Mouse (Mus musculus) heart, adult 2 months (tissue): ENCODE measurements at regions not wholly inside any gene's neighbourhood (a gene's known extent, or its start where the extent isn't known, plus 50 kb on each side); places are given as distances from the start of the nearest gene placed in this dataset.
A peak's percentile ranks its signal among the peaks of the same experiment; 100 is the strongest.

Source experiments
- DNase-seq, 2 experiments: peaks; one replicate each; pipeline ENCODE4 v3.0.0; 2021
- H3K27ac ChIP-seq: fragments of 200-600 bp; 2 replicates; pipeline ENCODE4 v1.8.1; 2022
- H3K27me3 ChIP-seq: fragments of 200-500 bp; 2 replicates; pipeline ENCODE4 v1.6.1; 2012; ENCODE audit warnings: mild to moderate bottlenecking, low read length, inconsistent platforms, mixed read lengths; ENCODE audit not compliant: control insufficient read depth, insufficient read depth
- H3K36me3 ChIP-seq: fragments of 200-500 bp; 2 replicates; pipeline ENCODE4 v1.6.1; 2012; ENCODE audit warnings: low read length, inconsistent platforms; ENCODE audit not compliant: control insufficient read depth, insufficient read depth
- H3K4me1 ChIP-seq: fragments of 200-500 bp; 2 replicates; pipeline ENCODE4 v1.6.1; 2011; ENCODE audit warnings: low read length; ENCODE audit not compliant: control insufficient read depth, insufficient read depth
- H3K4me3 ChIP-seq: fragments of 200-600 bp; 2 replicates; pipeline ENCODE4 v1.8.1; 2022
- H3K79me2 ChIP-seq: fragments of 200-500 bp; replicated peaks from 2 replicates; pipeline ENCODE4 v1.6.1; 2012; ENCODE audit warnings: mild to moderate bottlenecking, inconsistent platforms, low read length, moderate library complexity, mixed read lengths; ENCODE audit not compliant: control insufficient read depth, insufficient read depth
- H3K9ac ChIP-seq: fragments of 200-500 bp; 2 replicates; pipeline ENCODE4 v1.6.1; 2012; ENCODE audit warnings: low read depth, mild to moderate bottlenecking, control low read depth, inconsistent platforms, low read length, mixed read lengths
- CTCF ChIP-seq: fragments of 200-600 bp; IDR thresholded peaks from 2 replicates; pipeline ENCODE4 v1.8.1; 2022; ENCODE audit warnings: antibody characterized with exemption, mild to moderate bottlenecking, moderate library complexity
- EP300 ChIP-seq: fragments of 200-500 bp; IDR thresholded peaks from 2 replicates; pipeline ENCODE4 v1.6.1; 2011; ENCODE audit warnings: low read depth, low read length, control low read depth; ENCODE audit not compliant: insufficient read depth
- POLR2A ChIP-seq: fragments of 200-500 bp; IDR thresholded peaks from 2 replicates; pipeline ENCODE4 v1.6.1; 2011; ENCODE audit warnings: mild to moderate bottlenecking, low read depth, low read length, control low read depth; ENCODE audit not compliant: insufficient read depth
- WGBS: fragments of 180-500 bp; shearing (Covaris S2); methylation state at CpG from one replicate; pipeline ENCODE4 v1.1.7; 2018; 5-methylcytosine and 5-hydroxymethylcytosine counted together
- intact Hi-C: fragments of 180-260 bp; cut with DNase I; formaldehyde crosslinking; loops from one replicate; pipeline ENCODE4 v1.15.1; 2025

DNA sequence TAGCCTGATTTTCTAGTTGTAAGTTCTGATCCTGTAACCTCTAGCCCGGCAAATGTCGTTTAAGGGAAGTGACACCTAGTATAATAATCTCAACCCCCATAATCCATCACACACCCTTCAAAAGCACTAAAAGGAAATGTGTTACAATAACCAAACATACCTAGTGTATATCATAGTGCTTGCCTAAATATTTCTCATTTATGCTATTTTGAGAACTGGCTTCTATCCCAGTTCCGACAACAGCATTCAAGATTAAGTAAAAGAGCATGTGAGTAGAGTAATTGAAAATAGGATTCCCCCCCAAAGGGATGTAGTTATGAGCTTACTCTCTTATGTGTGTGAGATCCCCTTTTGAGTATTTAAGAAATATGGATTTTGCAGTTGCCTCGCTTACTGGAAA lies 165.1 kb upstream of the Egflam start:
- Histone ChIP-seq H3K79me2 (no peaks in the 10 kb centered on the region), H3K36me3 (no peaks in the 10 kb centered on the region), H3K27me3 (no peaks in the 10 kb centered on the region), H3K27ac (no peak overlapping the region), H3K4me3 (no peak overlapping the region), H3K4me1 (no peaks in the 10 kb centered on the region), H3K9ac (no peak overlapping the region)
- TF ChIP-seq CTCF (no peak), EP300 (no peak)
- intact Hi-C loops, result loop anchor here (10.0 kb wide), 2 partner anchors 78 to 132 kb away; no protein-coding TSS in a partner anchor
- 41% methylated on average over 4 of the region's 4 CpGs for WGBS
- DNase-seq, result no peak

DNA sequence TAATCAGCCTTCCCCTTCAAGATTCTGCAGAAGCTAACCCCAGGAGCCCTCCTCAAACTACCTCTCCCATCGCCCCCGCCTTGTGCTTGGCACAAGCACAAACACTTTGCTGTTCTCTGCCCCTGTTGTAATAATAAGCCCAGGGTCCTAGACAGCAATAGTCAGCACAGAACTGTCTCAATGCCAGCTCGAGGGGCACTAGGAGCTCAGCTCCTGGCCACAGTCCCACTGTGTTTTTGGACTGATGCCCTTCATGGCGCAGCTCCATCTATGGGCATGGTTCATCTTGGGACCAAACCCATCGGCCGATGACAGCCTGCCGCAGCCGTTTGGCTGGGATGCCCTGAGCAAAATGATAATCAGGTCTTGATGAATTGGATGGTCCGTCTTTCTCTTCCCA lies 165.5 kb upstream of the Egflam start:
- no peaks in the 10 kb centered on the region for H3K79me2 ChIP-seq
- no peak overlapping the region for H3K4me3 ChIP-seq
- no peak for TF ChIP-seq POLR2A
- no peak for TF ChIP-seq EP300
- TF ChIP-seq CTCF, result no peak
- no peaks in the 10 kb centered on the region for H3K27me3 ChIP-seq
- WGBS, result 53% methylated on average over 9 of the region's 9 CpGs
- H3K27ac ChIP-seq, result no peak overlapping the region
- no peak overlapping the region for H3K9ac ChIP-seq
- peak; percentile 68 to 73 for DNase-seq
- intact Hi-C loops, result loop anchor here (10.0 kb wide), 2 partner anchors 79 to 131 kb away; no protein-coding TSS in a partner anchor
- H3K4me1 ChIP-seq, result no peaks in the 10 kb centered on the region
- H3K36me3 ChIP-seq, result no peaks in the 10 kb centered on the region

DNA sequence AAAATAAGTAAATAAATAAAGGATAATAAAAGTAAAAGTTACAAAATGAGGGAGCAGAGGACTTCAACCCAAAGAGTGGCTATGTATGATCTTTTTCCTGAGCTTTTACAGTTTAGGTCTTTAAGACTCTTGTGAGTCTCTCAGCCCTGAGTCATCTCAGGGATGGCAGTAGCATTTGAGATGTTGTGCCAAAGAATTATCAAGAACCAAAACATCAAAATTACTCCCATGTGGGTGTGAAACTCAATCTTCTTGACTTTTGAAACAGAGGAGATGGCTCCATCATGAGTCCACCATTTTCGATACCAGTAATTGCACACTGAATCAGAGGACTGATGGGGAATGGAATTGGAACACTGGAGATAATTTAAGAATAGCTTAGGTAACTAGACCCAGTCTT lies 174.0 kb upstream of the Egflam start:
- no peaks in the 10 kb centered on the region for H3K27me3 ChIP-seq

DNA sequence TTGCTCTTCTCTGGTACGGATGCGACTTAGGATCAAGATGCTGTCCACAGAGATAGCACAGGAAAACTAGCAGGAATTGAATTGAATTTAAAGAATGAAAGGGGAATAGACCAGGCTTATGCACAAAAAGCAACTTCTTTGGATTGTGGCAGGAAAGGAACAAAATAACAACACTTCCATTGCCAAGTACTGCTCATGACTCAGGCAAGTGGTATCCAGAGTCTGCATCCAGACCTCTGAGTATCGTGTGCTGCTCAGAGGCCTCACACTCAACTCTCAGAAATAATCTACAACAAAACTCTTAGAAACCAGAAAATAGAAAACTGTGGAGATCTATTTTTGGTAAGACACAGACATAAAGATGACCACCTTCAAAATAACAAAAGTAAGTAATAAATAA lies 176.1 kb upstream of the Egflam start:
- no peak for DNase-seq
- 60% methylated on average over 3 of the region's 3 CpGs for WGBS
- H3K27ac ChIP-seq, result peak overlapping the region; percentile 57
- intact Hi-C loops, result loop anchor here (1.0 kb wide), 1 partner anchor 207 kb away; no protein-coding TSS in a partner anchor
- H3K27me3 ChIP-seq, result no peaks in the 10 kb centered on the region
- H3K9ac ChIP-seq, result no peak overlapping the region
- no peak overlapping the region for H3K4me3 ChIP-seq
- peaks cover 2% of the 10 kb centered on the region for H3K4me1 ChIP-seq
- no peaks in the 10 kb centered on the region for H3K79me2 ChIP-seq
- peaks cover 3% of the 10 kb centered on the region for H3K36me3 ChIP-seq
- no peak for TF ChIP-seq CTCF
- no peak for TF ChIP-seq POLR2A
- no peak for TF ChIP-seq EP300

More for the DNA sequence above, 174.0 kb upstream of the Egflam start:
- Histone ChIP-seq H3K4me1 (peaks cover 2% of the 10 kb centered on the region), H3K79me2 (no peaks in the 10 kb centered on the region), H3K4me3 (no peak overlapping the region), H3K27ac (no peak overlapping the region), H3K9ac (no peak overlapping the region), H3K36me3 (peaks cover 3% of the 10 kb centered on the region)
- TF ChIP-seq EP300, result no peak
- TF ChIP-seq CTCF, result no peak
- no peak for TF ChIP-seq POLR2A
- WGBS, result 88% methylated on average over 1 of the region's 1 CpGs
- intact Hi-C loops, result no loop called here
- DNase-seq, result no peak

DNA sequence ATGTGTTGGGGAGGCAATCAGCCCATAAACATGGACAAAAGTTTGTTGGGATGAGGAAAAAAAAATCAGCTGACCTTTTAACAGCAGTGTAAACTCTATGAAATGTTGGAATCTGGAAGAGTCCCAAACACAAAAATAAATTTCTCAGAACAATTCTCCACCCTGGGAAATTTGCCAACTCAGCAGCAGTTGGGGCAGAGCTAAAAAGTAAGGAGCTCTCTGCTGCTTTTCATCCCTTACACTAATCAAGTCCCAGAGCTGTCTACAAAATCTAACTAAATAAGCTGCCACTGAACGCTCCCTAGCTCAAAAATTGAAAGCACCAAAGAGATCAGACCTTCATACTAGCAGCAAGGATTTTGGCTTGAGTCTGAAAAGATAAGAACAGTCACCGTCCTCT lies 176.6 kb upstream of the Egflam start:
- H3K36me3 ChIP-seq, result peaks cover 3% of the 10 kb centered on the region
- intact Hi-C loops, result loop anchor here (1.0 kb wide), 1 partner anchor 206 kb away; no protein-coding TSS in a partner anchor
- H3K79me2 ChIP-seq, result no peaks in the 10 kb centered on the region
- H3K9ac ChIP-seq, result no peak overlapping the region
- no peak overlapping the region; the same call in 1 of the 2 replicates for H3K4me3 ChIP-seq
- no peaks in the 10 kb centered on the region for H3K27me3 ChIP-seq
- peak overlapping the region; percentile 57 for H3K27ac ChIP-seq
- H3K4me1 ChIP-seq, result peaks cover 2% of the 10 kb centered on the region
- WGBS, result 8% methylated on average over 2 of the region's 2 CpGs
- no peak for TF ChIP-seq CTCF
- no peak for TF ChIP-seq EP300
- no peak for TF ChIP-seq POLR2A
- peak in 1 of 2 experiments; percentile 26 for DNase-seq

DNA sequence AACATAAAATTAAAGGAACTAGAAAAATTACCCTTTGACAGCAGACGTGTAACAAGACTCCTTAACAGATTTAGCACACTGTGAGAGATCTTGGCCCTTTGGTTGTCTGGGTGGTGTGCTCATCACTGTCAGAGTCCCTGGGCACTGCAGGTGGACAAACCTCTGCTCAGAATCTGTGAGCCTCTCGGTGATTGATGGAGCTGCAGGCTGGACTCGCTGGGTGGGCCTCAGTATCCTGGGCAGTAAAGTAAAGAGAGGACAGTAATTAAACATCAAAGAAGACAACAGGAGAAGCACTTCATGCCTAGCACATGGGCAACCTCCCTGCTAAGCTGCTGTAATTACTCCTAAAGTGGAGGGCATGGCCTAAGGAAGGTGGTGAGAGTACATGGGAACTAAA lies 180.2 kb upstream of the Egflam start:
- Histone ChIP-seq H3K36me3 (peaks cover 3% of the 10 kb centered on the region), H3K4me1 (peaks cover 2% of the 10 kb centered on the region), H3K4me3 (no peak overlapping the region), H3K27ac (no peak overlapping the region), H3K27me3 (no peaks in the 10 kb centered on the region), H3K9ac (no peak overlapping the region), H3K79me2 (no peaks in the 10 kb centered on the region)
- 70% methylated on average over 3 of the region's 3 CpGs for WGBS
- intact Hi-C loops, result no loop called here
- no peak for DNase-seq
- TF ChIP-seq CTCF (no peak), POLR2A (no peak), EP300 (no peak)
